Mouse (Mus musculus): ENCODE data around the gene Tgfbr2. TPM values are rescaled to one million over a fixed set of nuclear protein-coding genes. Genes with fewer than 3 reads are reported as not detected.

Gene Tgfbr2
- total and polyA plus RNA-seq, 3 experiments = not detected

DNA sequence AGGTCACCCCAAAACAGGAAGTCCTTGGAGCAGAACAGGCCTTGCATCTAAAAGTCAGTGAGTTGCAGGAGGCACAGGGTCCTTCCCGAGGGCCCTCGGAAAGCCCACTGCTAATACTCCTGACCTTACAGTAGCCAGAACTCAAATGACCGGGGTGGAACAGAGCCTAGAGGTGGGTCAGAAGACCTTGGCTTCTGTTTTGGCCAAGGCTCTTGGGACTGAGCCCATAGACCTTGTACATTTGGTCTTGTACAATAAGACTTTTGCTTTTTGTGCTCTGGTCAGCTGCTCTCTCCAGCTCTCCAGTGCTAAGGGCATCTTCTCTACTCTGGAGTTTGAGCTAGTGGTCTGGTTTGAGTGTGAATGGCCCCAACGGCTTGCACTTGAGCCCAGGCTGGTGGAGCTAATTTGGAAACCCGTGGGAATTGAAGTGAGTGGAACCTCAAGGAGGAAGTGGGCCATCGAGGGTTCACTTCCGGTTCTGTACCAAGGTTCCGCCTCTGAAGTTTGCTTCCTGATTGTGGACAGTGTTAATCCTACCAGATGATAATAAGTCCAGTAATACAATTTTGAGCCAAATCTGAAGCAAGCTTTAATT lies 91.3 kb downstream of the Tgfbr2 start:
- no peak for TF ChIP-seq RAD21 (IDR thresholded peaks at IDR 0.05; ENCODE audit: low read depth, low read length)
- TF ChIP-seq KAT2A (conservative IDR thresholded peaks at IDR 0.05; ENCODE audit: low read depth, low read length) = no peak
- TF ChIP-seq ZMIZ1 (IDR thresholded peaks at IDR 0.05; ENCODE audit: low read depth, low read length) = no peak
- no peak for TF ChIP-seq POLR2AphosphoS5 (IDR thresholded peaks at IDR 0.05; ENCODE audit: borderline replicate concordance, low read depth, low read length)
- no peak for TF ChIP-seq ZKSCAN1 (IDR thresholded peaks at IDR 0.05; ENCODE audit: low read depth, low read length)
- TF ChIP-seq NELFE (IDR thresholded peaks at IDR 0.05; ENCODE audit: low read depth, low read length) = no peak
- TF ChIP-seq ZNF384 (IDR thresholded peaks at IDR 0.05; ENCODE audit: low read depth, low read length) = no peak
- TF ChIP-seq USF1 (IDR thresholded peaks at IDR 0.05; ENCODE audit: low read depth, low read length) = no peak
- no peaks in the 10 kb centered on the region for H3K4me1 ChIP-seq (ENCODE audit: control insufficient read depth in 1 of 2, insufficient read depth in 2 of 2, low read length in 2 of 2)
- H3K79me2 ChIP-seq (ENCODE audit: control insufficient read depth, insufficient read depth, low read length, poor library complexity) = no peaks in the 10 kb centered on the region
- H3K9ac ChIP-seq (ENCODE audit: control insufficient read depth, low read depth, low read length, poor library complexity, severe bottlenecking) = no peak overlapping the region
- no peaks in the 10 kb centered on the region for H3K36me3 ChIP-seq (ENCODE audit: control insufficient read depth in 1 of 2, insufficient read depth in 2 of 2, low read length in 2 of 2)
- H3K27ac ChIP-seq (ENCODE audit: control insufficient read depth, low read depth, low read length) = no peak overlapping the region
- no peak for DNase-seq (ENCODE audit: low read depth, low spot score)
- H3K27me3 ChIP-seq (ENCODE audit: control insufficient read depth in 1 of 2, insufficient read depth in 2 of 2, low read length in 2 of 2) = no peaks in the 10 kb centered on the region
- H3K9me3 ChIP-seq (replicated peaks; ENCODE audit: insufficient read depth, low read length) = no peaks in the 10 kb centered on the region
- H3K4me3 ChIP-seq (ENCODE audit: control insufficient read depth in 1 of 2, insufficient read depth in 1 of 2, low read depth in 2 of 2, low read length in 2 of 2) = no peak overlapping the region

DNA sequence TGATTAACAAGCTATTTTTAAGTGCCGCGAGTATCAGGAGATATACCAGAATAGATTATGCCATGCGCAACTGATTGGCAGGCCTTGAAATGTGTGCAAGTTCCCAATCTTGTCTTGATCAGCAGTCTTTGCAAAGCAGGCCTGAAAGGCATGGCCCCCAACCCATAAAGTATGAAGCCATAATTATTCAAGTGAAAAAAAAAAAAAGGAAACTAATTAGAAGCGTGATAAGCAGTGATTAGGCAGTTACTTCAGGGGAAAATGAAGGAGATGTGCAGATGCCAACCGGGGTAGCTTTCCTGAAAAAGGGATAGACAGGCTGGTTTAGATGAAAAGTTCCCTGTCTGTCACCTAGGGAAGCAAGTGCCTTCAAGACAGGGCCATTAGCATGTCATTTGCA lies 91.9 kb downstream of the Tgfbr2 start:
- Histone ChIP-seq H3K27ac (ENCODE audit: control insufficient read depth, low read depth, low read length) (no peak overlapping the region), H3K27me3 (ENCODE audit: control insufficient read depth in 1 of 2, insufficient read depth in 2 of 2, low read length in 2 of 2) (no peaks in the 10 kb centered on the region), H3K9me3 (replicated peaks; ENCODE audit: insufficient read depth, low read length) (no peaks in the 10 kb centered on the region), H3K36me3 (ENCODE audit: control insufficient read depth in 1 of 2, insufficient read depth in 2 of 2, low read length in 2 of 2) (no peaks in the 10 kb centered on the region), H3K4me3 (ENCODE audit: control insufficient read depth in 1 of 2, insufficient read depth in 1 of 2, low read depth in 2 of 2, low read length in 2 of 2) (no peak overlapping the region), H3K4me1 (ENCODE audit: control insufficient read depth in 1 of 2, insufficient read depth in 2 of 2, low read length in 2 of 2) (no peaks in the 10 kb centered on the region), H3K79me2 (ENCODE audit: control insufficient read depth, insufficient read depth, low read length, poor library complexity) (no peaks in the 10 kb centered on the region), H3K9ac (ENCODE audit: control insufficient read depth, low read depth, low read length, poor library complexity, severe bottlenecking) (no peak overlapping the region)
- DNase-seq (ENCODE audit: low read depth, low spot score) = no peak
- TF ChIP-seq POLR2AphosphoS2 (IDR thresholded peaks at IDR 0.05; ENCODE audit: low read length) (no peak), TBP (IDR thresholded peaks at IDR 0.05; ENCODE audit: low read depth, low read length) (no peak)

GRCm38 (mm10) chr9:116081781-116082180 lies 93.4 kb downstream of the Tgfbr2 start:
- H3K9ac ChIP-seq (ENCODE audit: control insufficient read depth, low read depth, low read length, poor library complexity, severe bottlenecking) = no peak overlapping the region
- no peak for TF ChIP-seq ZKSCAN1 (IDR thresholded peaks at IDR 0.05; ENCODE audit: low read depth, low read length)
- no peaks in the 10 kb centered on the region for H3K36me3 ChIP-seq (ENCODE audit: control insufficient read depth in 1 of 2, insufficient read depth in 2 of 2, low read length in 2 of 2)
- no peaks in the 10 kb centered on the region for H3K9me3 ChIP-seq (replicated peaks; ENCODE audit: insufficient read depth, low read length)
- H3K27me3 ChIP-seq (ENCODE audit: control insufficient read depth in 1 of 2, insufficient read depth in 2 of 2, low read length in 2 of 2) = no peaks in the 10 kb centered on the region
- H3K27ac ChIP-seq (ENCODE audit: control insufficient read depth, low read depth, low read length) = no peak overlapping the region
- H3K4me3 ChIP-seq (ENCODE audit: control insufficient read depth in 1 of 2, insufficient read depth in 1 of 2, low read depth in 2 of 2, low read length in 2 of 2) = no peak overlapping the region
- no peak for DNase-seq (ENCODE audit: low read depth, low spot score)
- H3K79me2 ChIP-seq (ENCODE audit: control insufficient read depth, insufficient read depth, low read length, poor library complexity) = no peaks in the 10 kb centered on the region
- no peaks in the 10 kb centered on the region for H3K4me1 ChIP-seq (ENCODE audit: control insufficient read depth in 1 of 2, insufficient read depth in 2 of 2, low read length in 2 of 2)
